Mouse (Mus musculus) heart, adult 10 weeks (tissue): Measurements from ENCODE around the gene Xlr5c. TPM values are rescaled to one million over a fixed set of nuclear protein-coding genes. Genes with fewer than 3 reads are reported as not detected.

Experiments used
- polyA plus RNA-seq: library from polyadenylated mRNA; stranded (reverse); fragments of 350-450 nt; fragmentation: Illumina TruSeq; extraction: RNeasy Lipid Tissue Mini Kit (QIAGEN cat#74804); gene quantifications from one replicate; pipeline ENCODE4 v1.2.3, GENCODE M21; 2014; ENCODE audit warnings: low read depth, low replicate concordance

Xlr5c gene
- polyA plus RNA-seq: not detected

GRCm38 (mm10) chrX:73292876-73293275 lies at the start of gene Xlr5c, which contains the start of gene Xlr5a:
Xlr5c (minus strand) TSS chrX:73292976.
Xlr5a (minus strand) TSS chrX:73292976.

GRCm38 (mm10) chrX:73342483-73342895 lies 49.7 kb upstream of the Xlr5c start, which contains the start of gene Zfp275:
Zfp275 (plus strand) TSS chrX:73342621.

GRCm38 (mm10) chrX:73336740-73337139 lies 44.0 kb upstream of the Xlr5c start, which contains the start of gene Gm45015:
Gm45015 (minus strand) TSS chrX:73336840.

GRCm38 (mm10) chrX:73265270-73265669 lies 27.5 kb downstream of the Xlr5c start, which contains the start of gene Xlr3c:
Xlr3c (minus strand) TSS chrX:73265390.

GRCm38 (mm10) chrX:73242821-73243325 lies 49.9 kb downstream of the Xlr5c start, which contains the start of gene Xlr4c:
Xlr4c (minus strand) TSS chrX:73243130.

Other genes starting within 250 kb of the Xlr5c start
- not detected for gene Pnma3, start 228.2 kb downstream of the Xlr5c start, polyA plus RNA-seq
- not detected for gene Xlr4a, start 210.5 kb downstream of the Xlr5c start, polyA plus RNA-seq
- gene Xlr3a, start 195.9 kb downstream of the Xlr5c start, polyA plus RNA-seq: 0.71 TPM
- gene Gm14685, start 175.9 kb downstream of the Xlr5c start, polyA plus RNA-seq: not detected
- gene Xlr5b, start 144.2 kb downstream of the Xlr5c start, polyA plus RNA-seq: not detected
- gene DXBay18, start 143.5 kb downstream of the Xlr5c start, polyA plus RNA-seq: not detected
- not detected for gene Spin2d, start 116.0 kb downstream of the Xlr5c start, polyA plus RNA-seq
- 0.76 TPM for gene Xlr3b, start 100.8 kb downstream of the Xlr5c start, polyA plus RNA-seq
- 0.50 TPM for gene Xlr4b, start 78.6 kb downstream of the Xlr5c start, polyA plus RNA-seq
- 4.1 TPM for gene F8a, start 64.7 kb downstream of the Xlr5c start, polyA plus RNA-seq
- gene Xlr4c, start 49.8 kb downstream of the Xlr5c start, polyA plus RNA-seq: not detected
- gene Xlr3c, start 27.6 kb downstream of the Xlr5c start, polyA plus RNA-seq: not detected
- not detected for gene Xlr5a, start within 50 bp of the Xlr5c start, polyA plus RNA-seq
- gene Gm45015, start 43.9 kb upstream of the Xlr5c start, polyA plus RNA-seq: not detected
- gene Zfp275, start 49.6 kb upstream of the Xlr5c start, polyA plus RNA-seq: 7.8 TPM
- not detected for gene Gm18336, start 105.8 kb upstream of the Xlr5c start, polyA plus RNA-seq
- gene Zfp92, start 118.1 kb upstream of the Xlr5c start, polyA plus RNA-seq: not detected
- not detected for gene Trex2, start 142.4 kb upstream of the Xlr5c start, polyA plus RNA-seq
- 8.6 TPM for gene Haus7, start 166.1 kb upstream of the Xlr5c start, polyA plus RNA-seq
- gene Bgn, start 190.6 kb upstream of the Xlr5c start, polyA plus RNA-seq: 227 TPM
- gene Atp2b3, start 210.1 kb upstream of the Xlr5c start, polyA plus RNA-seq: not detected